Mouse (Mus musculus): ENCODE measurements around the gene Tfb2m.

Tfb2m gene

GRCm38 (mm10) chr1:179559446-179560194 lies 13.6 kb upstream of the Tfb2m start:
- no peak for DNase-seq (ENCODE audit: low spot score)

- DNase-seq (ENCODE audit: low spot score): no peak
Observed at GRCm38 (mm10) chr1:179556921-179557320, 10.9 kb upstream of the Tfb2m start.

- no peak for DNase-seq (ENCODE audit: low spot score)
Observed at GRCm38 (mm10) chr1:179553949-179554347, 7.9 kb upstream of the Tfb2m start.

GRCm38 (mm10) chr1:179553197-179553948 lies 7.3 kb upstream of the Tfb2m start:
- no peak for DNase-seq (ENCODE audit: low spot score)

- DNase-seq (ENCODE audit: low spot score): no peak
Observed at GRCm38 (mm10) chr1:179552751-179553150, 6.7 kb upstream of the Tfb2m start.

- no peak for DNase-seq (ENCODE audit: low spot score)
Observed at GRCm38 (mm10) chr1:179551921-179552320, 5.9 kb upstream of the Tfb2m start.

GRCm38 (mm10) chr1:179551336-179551735 lies 5.3 kb upstream of the Tfb2m start:
- no peak for DNase-seq (ENCODE audit: low spot score)

- no peak for DNase-seq (ENCODE audit: low spot score)
Observed at GRCm38 (mm10) chr1:179548996-179549752, 3.1 kb upstream of the Tfb2m start.

- peak; percentile 26 for DNase-seq (ENCODE audit: low spot score)
Observed at GRCm38 (mm10) chr1:179548220-179548619, 2.2 kb upstream of the Tfb2m start.

GRCm38 (mm10) chr1:179547176-179547575 lies 1.1 kb upstream of the Tfb2m start:
- DNase-seq (ENCODE audit: low spot score): peak; percentile 36

- no peak for DNase-seq (ENCODE audit: low spot score)
Observed at GRCm38 (mm10) chr1:179546551-179546917, 467 bp upstream of the Tfb2m start.

GRCm38 (mm10) chr1:179541502-179541901 lies 4.6 kb downstream of the Tfb2m start:
- no peak for DNase-seq (ENCODE audit: low spot score)

GRCm38 (mm10) chr1:179539887-179540286 lies 6.2 kb downstream of the Tfb2m start:
- no peak for DNase-seq (ENCODE audit: low spot score)

- no peak for DNase-seq (ENCODE audit: low spot score)
Observed at GRCm38 (mm10) chr1:179539054-179539453, 7.0 kb downstream of the Tfb2m start.

GRCm38 (mm10) chr1:179519901-179520300 lies 26.2 kb downstream of the Tfb2m start:
- no peak for DNase-seq (ENCODE audit: low spot score)

- peak; percentile 89 for DNase-seq (ENCODE audit: low spot score)
Observed at GRCm38 (mm10) chr1:179517713-179518465, 28.2 kb downstream of the Tfb2m start, which contains the start of gene Smyd3. TSS of gene Smyd3 (minus strand) at chr1:179518041.

GRCm38 (mm10) chr1:179516941-179517712 lies 28.9 kb downstream of the Tfb2m start:
- peak; percentile 68 for DNase-seq (ENCODE audit: low spot score)

- no peak for DNase-seq (ENCODE audit: low spot score)
Observed at GRCm38 (mm10) chr1:179511895-179512294, 34.2 kb downstream of the Tfb2m start.

GRCm38 (mm10) chr1:179510546-179511340 lies 35.3 kb downstream of the Tfb2m start:
- DNase-seq (ENCODE audit: low spot score): no peak
